Mouse (Mus musculus): ENCODE measurements around the gene Micall2. TPM values are rescaled to one million over a fixed set of nuclear protein-coding genes. Genes with fewer than 3 reads are reported as not detected.

Gene Micall2
- total and polyA plus RNA-seq, 3 experiments, result 5.4 to 17.6 TPM; not detected in 1

DNA sequence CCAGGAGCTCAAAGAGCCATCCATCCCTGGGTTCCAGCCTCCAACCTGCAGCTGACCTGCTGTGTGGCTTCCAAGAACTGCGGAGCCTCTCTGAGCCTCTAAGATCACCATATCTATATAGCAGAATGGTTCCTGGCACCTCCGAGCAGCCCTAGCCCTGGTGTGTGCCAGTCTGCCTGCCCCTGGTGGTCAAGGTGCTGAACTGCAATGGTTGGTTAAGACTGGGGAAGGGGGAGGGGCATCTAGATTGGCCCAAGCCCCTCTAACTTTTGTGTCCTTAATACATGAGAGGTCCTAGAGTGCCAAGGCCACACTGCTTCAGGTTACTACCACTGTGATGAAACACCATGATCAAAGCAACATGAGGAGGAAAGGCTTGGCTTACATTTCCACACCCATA lies 33.2 kb downstream of the Micall2 start (continued):
- TF ChIP-seq MXI1 (IDR thresholded peaks at IDR 0.05; ENCODE audit: low read depth, low read length) (no peak), NRF1 (IDR thresholded peaks at IDR 0.05; ENCODE audit: insufficient read depth, low read depth, low read length, poor library complexity, severe bottlenecking) (no peak), MAFK (IDR thresholded peaks at IDR 0.05; ENCODE audit: borderline replicate concordance, low read depth, low read length) (no peak), ETS1 (IDR thresholded peaks at IDR 0.05; ENCODE audit: low read depth, low read length) (no peak), ZKSCAN1 (IDR thresholded peaks at IDR 0.05; ENCODE audit: low read depth, low read length) (no peak), CHD1 (IDR thresholded peaks at IDR 0.05; ENCODE audit: low read depth, low read length) (no peak), MAX (IDR thresholded peaks at IDR 0.05; ENCODE audit: low read length) (no peak), UBTF (IDR thresholded peaks at IDR 0.05; ENCODE audit: borderline replicate concordance, insufficient read depth, low read depth, low read length) (no peak)

- H3K27ac ChIP-seq (ENCODE audit: control insufficient read depth, low read depth, low read length), result peak overlapping the region; percentile 66
- peak; percentile 90 for TF ChIP-seq ETS1 (IDR thresholded peaks at IDR 0.05; ENCODE audit: low read depth, low read length)
- TF ChIP-seq USF2 (IDR thresholded peaks at IDR 0.05; ENCODE audit: borderline replicate concordance in 1 of 2, insufficient read depth in 1 of 2, low read depth in 1 of 2, low read length in 2 of 2), result no peak
- 0 out of 2 replicates have a peak, but pooled peaks have one; percentile 2 for TF ChIP-seq ZMIZ1 (IDR thresholded peaks at IDR 0.05; ENCODE audit: low read depth, low read length)
- TF ChIP-seq ELF1 (IDR thresholded peaks at IDR 0.05; ENCODE audit: low read depth, low read length), result peak; percentile 78
- TF ChIP-seq TCF12 (IDR thresholded peaks at IDR 0.05; ENCODE audit: low read depth, low read length), result peak; percentile 72
- no peak for TF ChIP-seq MAFK (IDR thresholded peaks at IDR 0.05; ENCODE audit: borderline replicate concordance, low read depth, low read length)
- no peak for TF ChIP-seq MYB (IDR thresholded peaks at IDR 0.05; ENCODE audit: low read depth, low read length)
- no peak for TF ChIP-seq GABPA (IDR thresholded peaks at IDR 0.05; ENCODE audit: low read depth, low read length)
- TF ChIP-seq E2F4 (IDR thresholded peaks at IDR 0.05; ENCODE audit: borderline replicate concordance, low read depth, low read length), result no peak
- TF ChIP-seq JUND (IDR thresholded peaks at IDR 0.05; ENCODE audit: low read depth, low read length), result no peak
- TF ChIP-seq HCFC1 (IDR thresholded peaks at IDR 0.05; ENCODE audit: low read depth, low read length), result peak; percentile 66
- TF ChIP-seq SMC3 (IDR thresholded peaks at IDR 0.05; ENCODE audit: low read depth, low read length), result no peak
- peak; percentile 94 for TF ChIP-seq MYC (IDR thresholded peaks at IDR 0.05; ENCODE audit: low read depth, low read length)
- no peak for TF ChIP-seq ZKSCAN1 (IDR thresholded peaks at IDR 0.05; ENCODE audit: low read depth, low read length)
- TF ChIP-seq MAZ (IDR thresholded peaks at IDR 0.05; ENCODE audit: low read depth, low read length), result no peak; the same call in 1 of the 2 replicates
- no peak for TF ChIP-seq MEF2A (IDR thresholded peaks at IDR 0.05; ENCODE audit: extremely low read depth, insufficient replicate concordance, low read depth, low read length, poor library complexity, severe bottlenecking)
- no peak for TF ChIP-seq ZNF384 (IDR thresholded peaks at IDR 0.05; ENCODE audit: low read depth, low read length)
- TF ChIP-seq GATA1 (IDR thresholded peaks at IDR 0.05; ENCODE audit: low read depth, low read length), result peak; percentile 79
- peak; percentile 64 to 83 for TF ChIP-seq EP300 (IDR thresholded peaks at IDR 0.05; ENCODE audit: low read depth in 1 of 2, low read length in 2 of 2)
- no peak for TF ChIP-seq POLR2AphosphoS2 (IDR thresholded peaks at IDR 0.05; ENCODE audit: low read length)
- TF ChIP-seq USF1 (IDR thresholded peaks at IDR 0.05; ENCODE audit: low read depth, low read length), result peak; percentile 65
- TF ChIP-seq SIN3A (IDR thresholded peaks at IDR 0.05; ENCODE audit: low read length), result peak; percentile 75
- no peak for TF ChIP-seq ZC3H11A (IDR thresholded peaks at IDR 0.05; ENCODE audit: low read depth, low read length)
- no peak for TF ChIP-seq RAD21 (IDR thresholded peaks at IDR 0.05; ENCODE audit: low read depth, low read length)
- no peak for TF ChIP-seq TAL1 (IDR thresholded peaks at IDR 0.05; ENCODE audit: low read length)
- TF ChIP-seq CTCF (IDR thresholded peaks at IDR 0.05 in 2 of 3, conservative IDR thresholded peaks at IDR 0.05 in 1 of 3; ENCODE audit: control insufficient read depth in 1 of 3, insufficient read depth in 1 of 3, low read depth in 2 of 3, low read length in 3 of 3, poor library complexity in 1 of 3, severe bottlenecking in 1 of 3), result no peak
- TF ChIP-seq MAX (IDR thresholded peaks at IDR 0.05; ENCODE audit: low read length), result peak; percentile 94
- peak; percentile 54 for TF ChIP-seq NELFE (IDR thresholded peaks at IDR 0.05; ENCODE audit: low read depth, low read length)
- no peak; the same call in 1 of the 2 replicates for TF ChIP-seq CHD2 (IDR thresholded peaks at IDR 0.05; ENCODE audit: low read length)
- peak; percentile 60 for TF ChIP-seq TBP (IDR thresholded peaks at IDR 0.05; ENCODE audit: low read depth, low read length)
- TF ChIP-seq BHLHE40 (IDR thresholded peaks at IDR 0.05; ENCODE audit: borderline replicate concordance, low read depth, low read length), result peak; percentile 97
These were observed 33.9 kb downstream of the Micall2 start for GRCm38 (mm10) chr5:139702236-139702635.

More at GRCm38 (mm10) chr5:139702236-139702635, 33.9 kb downstream of the Micall2 start:
- Histone ChIP-seq H3K9ac (ENCODE audit: control insufficient read depth, low read depth, low read length, poor library complexity, severe bottlenecking) (peak overlapping the region; percentile 53), H3K36me3 (ENCODE audit: control insufficient read depth in 1 of 2, insufficient read depth in 2 of 2, low read length in 2 of 2) (peaks cover 0 to 8% of the 10 kb centered on the region in 2 experiments; a peak in 2 of 4 replicates), H3K79me2 (ENCODE audit: control insufficient read depth, insufficient read depth, low read length, poor library complexity) (no peaks in the 10 kb centered on the region), H3K27me3 (ENCODE audit: control insufficient read depth in 1 of 2, insufficient read depth in 2 of 2, low read length in 2 of 2) (no peaks in the 10 kb centered on the region), H3K9me3 (replicated peaks; ENCODE audit: insufficient read depth, low read length) (no peaks in the 10 kb centered on the region), H3K4me1 (ENCODE audit: control insufficient read depth in 1 of 2, insufficient read depth in 2 of 2, low read length in 2 of 2) (peaks cover 4 to 21% of the 10 kb centered on the region in 2 experiments; a peak in 3 of 4 replicates), H3K4me3 (ENCODE audit: control insufficient read depth in 1 of 2, insufficient read depth in 1 of 2, low read depth in 2 of 2, low read length in 2 of 2) (peak overlapping the region; percentile 23 to 35)
- peak; percentile 88 for DNase-seq (ENCODE audit: low read depth, low spot score)

Measured in MEL (cell line).